Mouse (Mus musculus) CH12.LX (cell line): Measurements from ENCODE around the gene Islr. TPM values are rescaled to one million over a fixed set of nuclear protein-coding genes. Genes with fewer than 3 reads are reported as not detected.

Experiments
- DNase-seq: peaks from one replicate; pipeline ENCODE4 v3.0.0-alpha.2; 2013; ENCODE audit errors: extremely low read depth
- H3K27ac ChIP-seq: 2 replicates; pipeline ENCODE4 v1.5.1; 2012; ENCODE audit warnings: low read depth, mild to moderate bottlenecking, control low read depth, moderate library complexity; ENCODE audit not compliant: insufficient read depth
- H3K27me3 ChIP-seq: replicated peaks from 2 replicates; pipeline ENCODE3; 2012; ENCODE audit warnings: inconsistent platforms
- H3K36me3 ChIP-seq, 2 experiments: replicated peaks in 1 of 2; 2 replicates each; pipeline versions ENCODE3 to v1.6.1; 2012; ENCODE audit warnings: inconsistent platforms in 1 of 2, low read length in 1 of 2, mild to moderate bottlenecking in 1 of 2, mixed read lengths in 1 of 2, moderate library complexity in 1 of 2; ENCODE audit not compliant: control insufficient read depth in 1 of 2, insufficient read depth in 1 of 2
- H3K4me1 ChIP-seq, 2 experiments: 2 replicates each; pipeline ENCODE4 v1.6.1; 2012; ENCODE audit warnings: inconsistent platforms in 1 of 2, moderate library complexity in 1 of 2; ENCODE audit not compliant: insufficient read depth in 2 of 2, control insufficient read depth in 1 of 2
- H3K4me2 ChIP-seq: 2 replicates; pipeline ENCODE4 v1.6.1; 2012; ENCODE audit warnings: low read depth, mild to moderate bottlenecking, control low read depth; ENCODE audit not compliant: poor library complexity, insufficient read depth, severe bottlenecking
- H3K4me3 ChIP-seq, 3 experiments: fragments of 150-350 bp in 1 of 3; sonication (generic) in 1 of 3; replicated peaks in 1 of 3; 2 replicates each; pipeline versions ENCODE3 to v1.5.1; 2011 to 2012; ENCODE audit warnings: low read depth in 2 of 3, low read length in 2 of 3, mild to moderate bottlenecking in 2 of 3, moderate library complexity in 2 of 3, control low read depth in 1 of 3, improper control_type of control experiment in 1 of 3, inconsistent platforms in 1 of 3, mixed read lengths in 1 of 3; ENCODE audit not compliant: poor library complexity in 1 of 3
- H3K79me2 ChIP-seq: replicated peaks from 2 replicates; pipeline ENCODE4 v1.6.1; 2012; ENCODE audit warnings: mild to moderate bottlenecking, moderate library complexity; ENCODE audit not compliant: control insufficient read depth, poor library complexity, insufficient read depth, severe bottlenecking; ENCODE audit errors: extremely low read depth
- H3K9ac ChIP-seq: 2 replicates; pipeline ENCODE4 v1.6.1; 2012; ENCODE audit warnings: low read depth, mild to moderate bottlenecking, control low read depth, moderate library complexity; ENCODE audit not compliant: insufficient read depth
- H3K9me3 ChIP-seq: replicated peaks from 2 replicates; pipeline ENCODE3; 2012; ENCODE audit warnings: low read length, inconsistent platforms, mixed read lengths
- BHLHE40 ChIP-seq: IDR thresholded peaks from 2 replicates; pipeline ENCODE4 v1.6.1; 2011; ENCODE audit warnings: mild to moderate bottlenecking, low read depth, low read length, improper control_type of control experiment
- ETS1 ChIP-seq: conservative IDR thresholded peaks from 2 replicates; pipeline ENCODE4 v1.6.1; 2012; ENCODE audit warnings: low read depth, mild to moderate bottlenecking, inconsistent platforms, low read length, improper control_type of control experiment, moderate library complexity
- HCFC1 ChIP-seq: IDR thresholded peaks from 2 replicates; pipeline ENCODE4 v1.6.1; 2012; ENCODE audit warnings: low read depth, mild to moderate bottlenecking, inconsistent platforms, low read length, improper control_type of control experiment
- IRF4 ChIP-seq: IDR thresholded peaks from 2 replicates; pipeline ENCODE4 v1.6.1; 2014; ENCODE audit warnings: low read depth, mild to moderate bottlenecking, inconsistent platforms, low read length, improper control_type of control experiment
- JUND ChIP-seq: conservative IDR thresholded peaks from 2 replicates; pipeline ENCODE4 v1.6.1; 2011; ENCODE audit warnings: low read depth, low read length, improper control_type of control experiment
- MAFK ChIP-seq: IDR thresholded peaks from 2 replicates; pipeline ENCODE4 v1.6.1; 2011; ENCODE audit warnings: low read length, improper control_type of control experiment; ENCODE audit not compliant: insufficient replicate concordance
- MYC ChIP-seq: IDR thresholded peaks from 2 replicates; pipeline ENCODE4 v1.6.1; 2011; ENCODE audit warnings: low read depth, mild to moderate bottlenecking, improper control_type of control experiment, low read length
- PAX5 ChIP-seq: IDR thresholded peaks from 2 replicates; pipeline ENCODE4 v1.6.1; 2012; ENCODE audit warnings: low read length, inconsistent platforms, mixed read lengths
- POLR2AphosphoS2 ChIP-seq: IDR thresholded peaks from 2 replicates; pipeline ENCODE4 v1.6.1; 2011; ENCODE audit warnings: low read depth, low read length, improper control_type of control experiment
- SMC3 ChIP-seq: IDR thresholded peaks from 2 replicates; pipeline ENCODE4 v1.6.1; 2011; ENCODE audit warnings: low read depth, low read length, improper control_type of control experiment
- TBP ChIP-seq: conservative IDR thresholded peaks from 2 replicates; pipeline ENCODE4 v1.6.1; 2011; ENCODE audit warnings: low read depth, low read length, improper control_type of control experiment
- UBTF ChIP-seq: IDR thresholded peaks from 2 replicates; pipeline ENCODE4 v1.6.1; 2012; ENCODE audit warnings: low read depth, mild to moderate bottlenecking, inconsistent platforms, low read length, improper control_type of control experiment, moderate library complexity
- USF1 ChIP-seq: IDR thresholded peaks from 2 replicates; pipeline ENCODE4 v1.6.1; 2014; ENCODE audit warnings: low read depth, mild to moderate bottlenecking, inconsistent platforms, low read length, improper control_type of control experiment
- USF2 ChIP-seq: conservative IDR thresholded peaks from 2 replicates; pipeline ENCODE4 v1.6.1; 2011; ENCODE audit warnings: low read depth, low read length, improper control_type of control experiment
- ZC3H11A ChIP-seq: IDR thresholded peaks from 2 replicates; pipeline ENCODE4 v1.6.1; 2012; ENCODE audit warnings: low read depth, mild to moderate bottlenecking, inconsistent platforms, low read length, improper control_type of control experiment
- ZKSCAN1 ChIP-seq: IDR thresholded peaks from 2 replicates; pipeline ENCODE4 v1.6.1; 2012; ENCODE audit warnings: low read depth, inconsistent platforms, low read length, improper control_type of control experiment, borderline replicate concordance
- ZNF384 ChIP-seq: IDR thresholded peaks from 2 replicates; pipeline ENCODE4 v1.6.1; 2012; ENCODE audit warnings: low read depth, low read length, improper control_type of control experiment, inconsistent platforms
- dilution Hi-C: fragments of 300-500 bp; cut with MboI; formaldehyde crosslinking; loops from 2 replicates; pipeline ENCODE4 v1.14.3; 2020; ENCODE audit warnings: low sequenced_read_pairs; ENCODE audit not compliant: extremely low pct_unique_long_range_greater_than_20kb, extremely low pct_ligation_motif_present
- in situ Hi-C: fragments of 300-500 bp; cut with MboI; formaldehyde crosslinking; loops from 3 replicates; pipeline ENCODE4 v1.14.3; 2019; ENCODE audit warnings: low sequenced_read_pairs, low pct_ligation_motif_present, low pct_unique_long_range_greater_than_20kb, mixed read lengths
- polyA plus RNA-seq: library from polyadenylated mRNA; unstranded; fragments of >175 nt; gene quantifications from 2 replicates; pipeline ENCODE4 v1.2.1, GENCODE M21; 2012; ENCODE audit warnings: low read depth; ENCODE audit not compliant: insufficient read length
- total RNA-seq, 2 experiments: library from RNA; depleted of rRNA; stranded (reverse); fragments of 300-350 nt in 1 of 2; fragments of >200 nt in 1 of 2; gene quantifications; 2 replicates each; pipeline ENCODE4 v1.2.3; 2012 to 2014

Islr gene
- total and polyA plus RNA-seq, 3 experiments: not detected

GRCm38 (mm10) chr9:58148806-58149205 is 55.3 kb downstream of the Islr start:
- no peak overlapping the region for H3K9ac ChIP-seq
- H3K4me3 ChIP-seq: no peak overlapping the region
- H3K4me1 ChIP-seq: no peaks in the 10 kb centered on the region; a peak in 1 of 4 replicates
- peaks cover 63% of the 10 kb centered on the region for H3K27me3 ChIP-seq
- H3K9me3 ChIP-seq: no peaks in the 10 kb centered on the region
- in situ Hi-C loops (no loop called here), dilution Hi-C loops (no loop called here)
- no peak overlapping the region for H3K4me2 ChIP-seq
- H3K36me3 ChIP-seq: no peaks in the 10 kb centered on the region
- no peak for DNase-seq
- TF ChIP-seq ZC3H11A (no peak), BHLHE40 (no peak), HCFC1 (no peak), MYC (no peak), USF2 (no peak)
- no peaks in the 10 kb centered on the region for H3K79me2 ChIP-seq
- no peak overlapping the region for H3K27ac ChIP-seq

- dilution Hi-C loops (no loop called here), in situ Hi-C loops (no loop called here)
- TF ChIP-seq ZKSCAN1 (no peak), BHLHE40 (no peak), PAX5 (no peak)
- no peak for DNase-seq
- H3K79me2 ChIP-seq: no peaks in the 10 kb centered on the region
- H3K27me3 ChIP-seq: peaks cover 41% of the 10 kb centered on the region
- H3K4me2 ChIP-seq: no peak overlapping the region
- no peaks in the 10 kb centered on the region for H3K9me3 ChIP-seq
- no peaks in the 10 kb centered on the region for H3K36me3 ChIP-seq
- H3K27ac ChIP-seq: no peak overlapping the region
- H3K9ac ChIP-seq: no peak overlapping the region
- H3K4me1 ChIP-seq: no peaks in the 10 kb centered on the region; a peak in 1 of 4 replicates
- no peak overlapping the region for H3K4me3 ChIP-seq
Measured at GRCm38 (mm10) chr9:58145417-58145816, 58.7 kb downstream of the Islr start.

- no peak for DNase-seq
- H3K36me3 ChIP-seq: no peaks in the 10 kb centered on the region
- no peak overlapping the region for H3K4me2 ChIP-seq
- dilution Hi-C loops (no loop called here), in situ Hi-C loops (no loop called here)
- TF ChIP-seq HCFC1 (no peak), PAX5 (no peak), ETS1 (no peak), USF1 (no peak), USF2 (no peak), SMC3 (no peak), ZNF384 (no peak), MAFK (no peak), UBTF (no peak), MYC (no peak), TBP (no peak), POLR2AphosphoS2 (no peak), IRF4 (no peak), JUND (no peak)
- H3K27ac ChIP-seq: no peak overlapping the region
- H3K4me1 ChIP-seq: peaks cover 0 to 6% of the 10 kb centered on the region in 2 experiments; a peak in 3 of 4 replicates
- H3K79me2 ChIP-seq: no peaks in the 10 kb centered on the region
- no peak overlapping the region for H3K9ac ChIP-seq
- H3K27me3 ChIP-seq: peaks cover 47% of the 10 kb centered on the region
- H3K9me3 ChIP-seq: no peaks in the 10 kb centered on the region
- no peak overlapping the region for H3K4me3 ChIP-seq
Measured at GRCm38 (mm10) chr9:58144664-58145063, 59.4 kb downstream of the Islr start.
